8 mouse cellular contexts compared by ENCODE assay signal in the genomic region with DNA sequence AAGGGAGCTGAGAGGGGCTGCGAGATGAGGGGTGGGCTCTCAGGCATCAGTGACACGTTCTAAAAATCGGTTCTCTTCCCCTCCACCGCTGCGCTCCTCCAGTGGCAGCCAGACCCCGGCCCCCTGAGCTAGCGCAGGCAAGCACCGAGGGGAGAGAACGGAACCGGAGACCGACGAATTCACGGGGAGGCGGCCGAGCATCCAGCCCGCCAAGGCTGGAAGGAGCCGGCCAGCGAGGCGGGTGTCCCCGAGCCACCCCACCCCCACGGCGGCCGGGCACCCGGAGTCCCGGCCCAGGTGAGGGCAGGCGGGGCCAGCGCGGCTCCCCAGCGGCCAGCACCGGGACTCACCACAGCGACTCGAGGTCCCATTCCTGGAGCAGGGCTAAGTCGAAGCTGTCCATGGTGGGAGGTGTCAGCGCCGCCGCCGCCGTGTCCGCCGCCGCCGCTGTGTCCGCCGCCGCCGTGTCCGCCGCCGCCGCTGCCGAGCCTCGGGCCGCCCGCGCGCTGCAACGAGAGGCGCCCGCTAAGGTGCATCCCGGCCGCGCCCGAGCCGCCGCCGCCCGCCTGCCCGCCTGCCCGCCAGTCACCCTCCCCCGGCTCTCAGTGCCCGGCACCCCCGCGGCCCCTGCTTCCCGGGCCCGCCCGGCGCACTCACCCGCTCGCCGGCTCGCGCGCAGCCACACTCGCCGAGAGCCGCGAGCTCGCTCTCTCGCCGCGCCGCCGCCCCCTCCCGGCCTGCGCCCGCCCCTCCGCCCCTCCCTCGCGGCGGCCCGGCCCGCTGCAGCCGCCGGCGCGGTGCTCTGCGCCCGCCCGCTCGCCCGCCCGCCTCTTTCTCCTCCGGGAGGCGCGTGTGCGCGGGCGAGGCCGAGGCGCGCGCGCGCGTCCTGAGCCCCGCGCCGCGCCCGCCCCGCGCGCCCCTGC. TPM values are rescaled to one million over a fixed set of nuclear protein-coding genes. Genes with fewer than 3 reads are reported as not detected.
DNase-seq lines count a peak whose midpoint lies in the region; ATAC-seq lines count a peak whose summit lies in the region.

No protein-coding gene starts in this region.

- peaks cover 10% of the 10 kb centered on the region; the same call in 1 of the 2 replicates for H3K4me1 ChIP-seq in embryonic facial prominence, embryonic 11.5 days (ENCODE audit: control insufficient read depth, insufficient read depth, low read length)
- peaks cover 16% of the 10 kb centered on the region; the same call in 1 of the 2 replicates for H3K4me1 ChIP-seq in heart, embryonic 12.5 days (replicated peaks)

- ATAC-seq in embryonic facial prominence, embryonic 11.5 days (replicated peaks; ENCODE audit: insufficient number of reproducible peaks, low FRiP score, low TSS enrichment, low read depth) = peak; percentile 74
- ATAC-seq in heart, embryonic 12.5 days (ENCODE audit: insufficient number of reproducible peaks, low FRiP score) = peak; percentile 85
- ATAC-seq in neutrophil, adult 5-6 weeks (ENCODE audit: extremely low read depth, insufficient number of reproducible peaks, low FRiP score, poor library complexity, severe bottlenecking) = 0 out of 2 replicates have a peak, but pooled peaks have one; percentile 9

- no peaks in the 10 kb centered on the region; the same call in 1 of the 2 replicates for H3K27me3 ChIP-seq in embryonic facial prominence, embryonic 11.5 days (ENCODE audit: control insufficient read depth, insufficient read depth, low read length)
- peaks cover 27% of the 10 kb centered on the region; the same call in 1 of the 2 replicates for H3K27me3 ChIP-seq in heart, embryonic 12.5 days (replicated peaks)

- H3K9me3 ChIP-seq in embryonic facial prominence, embryonic 11.5 days (replicated peaks; ENCODE audit: control insufficient read depth, low read length) = no peaks in the 10 kb centered on the region
- H3K9me3 ChIP-seq in heart, embryonic 12.5 days (replicated peaks) = no peaks in the 10 kb centered on the region

- H3K4me2 ChIP-seq in embryonic facial prominence, embryonic 11.5 days (ENCODE audit: low read depth, low read length) = peak overlapping the region; percentile 56
- peak overlapping the region; percentile 91 for H3K4me2 ChIP-seq in heart, embryonic 12.5 days

- DNase-seq in spleen, adult 18-20 months = peak; percentile 43 to 47
- no peak for DNase-seq in spleen, adult 12 weeks (ENCODE audit: low spot score)
- DNase-seq in embryonic facial prominence, embryonic 11.5 days (ENCODE audit: low spot score) = peak; percentile 78
- DNase-seq in kidney, postnatal 14 days = peak; percentile 63
- peak; percentile 37 to 56 for DNase-seq in lung, adult 18-20 months
- peak; percentile 45 for DNase-seq in thymus, postnatal 0 days (ENCODE audit: low spot score)

- H3K27ac ChIP-seq in embryonic facial prominence, embryonic 11.5 days (replicated peaks; ENCODE audit: low read depth, low read length) = peak overlapping the region; percentile 97
- peak overlapping the region; percentile 59 for H3K27ac ChIP-seq in heart, embryonic 12.5 days (ENCODE audit: poor library complexity, severe bottlenecking)

- peak overlapping the region; percentile 82 for H3K4me3 ChIP-seq in embryonic facial prominence, embryonic 11.5 days (ENCODE audit: low read depth, low read length)
- peak overlapping the region; percentile 80 for H3K4me3 ChIP-seq in heart, embryonic 12.5 days

- H3K9ac ChIP-seq in embryonic facial prominence, embryonic 11.5 days (replicated peaks; ENCODE audit: low read length) = peak overlapping the region; percentile 94
- peak overlapping the region; percentile 88 for H3K9ac ChIP-seq in heart, embryonic 12.5 days

- WGBS in embryonic facial prominence, embryonic 11.5 days = under 1% methylated on average over 49 of the region's 133 CpGs
- 7% methylated on average over 102 of the region's 133 CpGs for WGBS in heart, embryonic 12.5 days

- no peaks in the 10 kb centered on the region for H3K36me3 ChIP-seq in embryonic facial prominence, embryonic 11.5 days (replicated peaks; ENCODE audit: control insufficient read depth, insufficient read depth, low read depth, low read length)
- H3K36me3 ChIP-seq in heart, embryonic 12.5 days = no peaks in the 10 kb centered on the region

RNA-seq across cellular contexts. Expression of gene Aff3, which starts 37.8 kb away (rescaled TPM):
- polyA plus RNA-seq in embryonic facial prominence, embryonic 11.5 days (2014; fragmentation: Nextera tagmentation; extraction: Ambion mirVana) = 17.1 and 17.5 TPM in 2 replicates
- polyA plus RNA-seq in heart, embryonic 12.5 days (2016; fragmentation: Nextera tagmentation; extraction: Ambion mirVana) = 5.3 and 5.7 TPM in 2 replicates
- 164 and 189 TPM in 2 replicates for total RNA-seq in neutrophil, adult 5-6 weeks (2017)
- 11.6 and 16.1 TPM in 2 replicates for polyA plus RNA-seq in thymus, postnatal 0 days (2015; fragmentation: Nextera tagmentation; extraction: Ambion mirVana)

Comparison
In these comparisons a context has a peak if more than half of its experiments do, and no peak if none do; other contexts are left out.
1. ATAC-seq: peak in every context shown above with its lines; median percentile 85 in heart, embryonic 12.5 days; 74 in embryonic facial prominence, embryonic 11.5 days; 9 in neutrophil, adult 5-6 weeks.